Mouse (Mus musculus) limb, embryonic 15.5 days (tissue): ENCODE data around the gene Rwdd4a. TPM values are rescaled to one million over a fixed set of nuclear protein-coding genes. Genes with fewer than 3 reads are reported as not detected.

Experiments
- ATAC-seq: fragments of 200-750 bp; cut with Nextera tagmentation; 2 replicates; pipeline ENCODE4 v1.8.0; 2017; ENCODE audit warnings: low read depth, moderate TSS enrichment; ENCODE audit not compliant: insufficient number of reproducible peaks, low FRiP score, low TSS enrichment
- H3K27ac ChIP-seq: fragments of 300-500 bp; sonication (generic); 2 replicates; pipeline ENCODE4 v1.5.1; 2015; ENCODE audit warnings: moderate library complexity, mild to moderate bottlenecking, inconsistent platforms
- H3K27me3 ChIP-seq: fragments of 300-500 bp; sonication (generic); 2 replicates; pipeline ENCODE4 v1.6.1; 2015; ENCODE audit warnings: inconsistent platforms
- H3K36me3 ChIP-seq: fragments of 300-500 bp; sonication (generic); 2 replicates; pipeline ENCODE4 v1.6.1; 2015; ENCODE audit warnings: inconsistent platforms
- H3K4me1 ChIP-seq: fragments of 300-500 bp; sonication (generic); 2 replicates; pipeline ENCODE4 v1.6.1; 2015; ENCODE audit warnings: inconsistent platforms
- H3K4me2 ChIP-seq: fragments of 300-500 bp; sonication (generic); 2 replicates; pipeline ENCODE4 v1.6.1; 2015; ENCODE audit warnings: mild to moderate bottlenecking, inconsistent platforms
- H3K4me3 ChIP-seq: fragments of 300-500 bp; sonication (generic); 2 replicates; pipeline ENCODE4 v1.5.1; 2015; ENCODE audit warnings: mild to moderate bottlenecking, inconsistent platforms
- H3K9ac ChIP-seq: fragments of 300-500 bp; sonication (generic); 2 replicates; pipeline ENCODE4 v1.6.1; 2015; ENCODE audit warnings: inconsistent platforms
- H3K9me3 ChIP-seq: fragments of 300-500 bp; sonication (generic); 2 replicates; pipeline ENCODE4 v1.6.1; 2016; ENCODE audit warnings: inconsistent platforms
- WGBS: fragments of 180-500 bp; shearing (Covaris S2); methylation state at CpG from one replicate; pipeline ENCODE4 v1.1.7; 2015; 5-methylcytosine and 5-hydroxymethylcytosine counted together
- polyA plus RNA-seq: library from polyadenylated mRNA; unstranded; fragments of >200 nt; fragmentation: Nextera tagmentation; extraction: Ambion mirVana; gene quantifications from 2 replicates; pipeline ENCODE4 v1.2.1, GENCODE M21; 2015

Rwdd4a gene
- polyA plus RNA-seq, 1 experiment from 2014 or later = 35.2 TPM

- Histone ChIP-seq H3K4me3 (no peak overlapping the region), H3K9me3 (no peaks in the 10 kb centered on the region), H3K36me3 (peaks cover 62% of the 10 kb centered on the region), H3K27ac (no peak overlapping the region), H3K4me2 (no peak overlapping the region), H3K9ac (no peak overlapping the region), H3K4me1 (no peaks in the 10 kb centered on the region), H3K27me3 (no peaks in the 10 kb centered on the region)
- ATAC-seq = no peak
- whole genome bisulfite sequencing = 94% methylated on average over 16 of the region's 16 CpGs
Observed at GRCm38 (mm10) chr8:47542746-47543145, 9.3 kb downstream of the Rwdd4a start.

DNA sequence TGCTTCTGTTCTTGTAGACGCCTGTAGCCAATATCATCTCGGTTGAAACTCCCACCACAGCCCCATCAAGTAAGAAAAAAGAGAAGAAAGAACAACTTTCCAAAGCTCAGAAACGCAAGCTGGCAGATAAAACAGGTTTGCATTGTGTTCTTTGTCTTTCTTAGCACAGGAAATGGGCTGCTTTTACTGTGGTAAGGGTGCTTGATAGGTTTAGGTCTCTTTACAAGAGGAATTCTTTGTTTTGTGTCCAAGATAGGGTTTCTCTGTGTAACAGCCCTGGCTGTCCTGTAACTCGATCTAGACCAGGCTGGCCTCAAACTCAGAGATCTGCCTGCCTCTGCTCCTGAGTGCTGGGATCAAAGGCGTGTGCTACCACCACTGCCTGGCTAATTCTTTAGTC is 10.6 kb downstream of the Rwdd4a start:
- no peaks in the 10 kb centered on the region for H3K27me3 ChIP-seq
- no peaks in the 10 kb centered on the region for H3K9me3 ChIP-seq
- WGBS = 91% methylated on average over 5 of the region's 5 CpGs
- H3K36me3 ChIP-seq = peaks cover 64% of the 10 kb centered on the region
- ATAC-seq = no peak
- H3K4me2 ChIP-seq = no peak overlapping the region
- H3K9ac ChIP-seq = no peak overlapping the region
- H3K4me1 ChIP-seq = no peaks in the 10 kb centered on the region
- no peak overlapping the region for H3K4me3 ChIP-seq
- H3K27ac ChIP-seq = no peak overlapping the region

GRCm38 (mm10) chr8:47547102-47547501 is 13.6 kb downstream of the Rwdd4a start:
- Histone ChIP-seq H3K27ac (no peak overlapping the region), H3K4me2 (no peak overlapping the region), H3K36me3 (peaks cover 81% of the 10 kb centered on the region), H3K4me1 (no peaks in the 10 kb centered on the region), H3K4me3 (no peak overlapping the region), H3K9me3 (no peaks in the 10 kb centered on the region), H3K9ac (no peak overlapping the region), H3K27me3 (no peaks in the 10 kb centered on the region)
- 96% methylated on average over 10 of the region's 10 CpGs for WGBS
- ATAC-seq = no peak

GRCm38 (mm10) chr8:47553613-47554012 is 20.1 kb downstream of the Rwdd4a start:
- Histone ChIP-seq H3K4me1 (no peaks in the 10 kb centered on the region), H3K4me2 (no peak overlapping the region), H3K9me3 (no peaks in the 10 kb centered on the region), H3K9ac (no peak overlapping the region), H3K4me3 (no peak overlapping the region), H3K36me3 (peaks cover 27% of the 10 kb centered on the region), H3K27me3 (no peaks in the 10 kb centered on the region), H3K27ac (no peak overlapping the region)
- 87% methylated on average over 6 of the region's 6 CpGs for WGBS
- no peak for ATAC-seq

DNA sequence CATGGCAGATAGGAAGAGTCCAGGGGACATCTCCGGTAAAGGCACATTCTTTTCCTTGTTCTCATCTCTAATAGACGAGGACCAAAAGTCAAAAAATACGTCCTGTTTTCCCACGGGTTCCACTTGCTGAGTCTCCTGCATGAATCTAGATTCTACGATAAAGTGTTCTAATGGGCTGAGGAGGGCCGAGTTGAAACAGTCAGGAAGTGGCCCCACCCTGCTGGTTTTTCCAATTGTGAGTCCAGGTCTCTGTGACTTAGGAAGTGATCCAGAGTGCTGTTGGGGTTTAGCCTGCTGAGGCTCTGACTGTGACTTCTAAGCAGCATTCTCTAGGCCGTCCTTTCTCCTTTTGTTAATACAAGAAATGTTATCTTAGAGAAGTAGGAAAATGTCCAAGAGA is 23.0 kb downstream of the Rwdd4a start:
- H3K4me2 ChIP-seq = no peak overlapping the region
- H3K27ac ChIP-seq = no peak overlapping the region
- H3K4me1 ChIP-seq = no peaks in the 10 kb centered on the region
- peaks cover 1% of the 10 kb centered on the region; the same call in 1 of the 2 replicates for H3K36me3 ChIP-seq
- H3K9ac ChIP-seq = no peak overlapping the region
- WGBS = 76% methylated on average over 7 of the region's 7 CpGs
- no peak overlapping the region for H3K4me3 ChIP-seq
- no peaks in the 10 kb centered on the region for H3K27me3 ChIP-seq
- no peaks in the 10 kb centered on the region for H3K9me3 ChIP-seq
- no peak for ATAC-seq

GRCm38 (mm10) chr8:47558274-47558673 is 24.8 kb downstream of the Rwdd4a start:
- no peak overlapping the region for H3K9ac ChIP-seq
- no peaks in the 10 kb centered on the region for H3K9me3 ChIP-seq
- H3K27me3 ChIP-seq = no peaks in the 10 kb centered on the region
- ATAC-seq = no peak
- no peaks in the 10 kb centered on the region for H3K36me3 ChIP-seq
- H3K4me1 ChIP-seq = no peaks in the 10 kb centered on the region
- WGBS = 72% methylated on average over 7 of the region's 7 CpGs
- no peak overlapping the region for H3K4me3 ChIP-seq
- no peak overlapping the region for H3K4me2 ChIP-seq
- no peak overlapping the region for H3K27ac ChIP-seq

DNA sequence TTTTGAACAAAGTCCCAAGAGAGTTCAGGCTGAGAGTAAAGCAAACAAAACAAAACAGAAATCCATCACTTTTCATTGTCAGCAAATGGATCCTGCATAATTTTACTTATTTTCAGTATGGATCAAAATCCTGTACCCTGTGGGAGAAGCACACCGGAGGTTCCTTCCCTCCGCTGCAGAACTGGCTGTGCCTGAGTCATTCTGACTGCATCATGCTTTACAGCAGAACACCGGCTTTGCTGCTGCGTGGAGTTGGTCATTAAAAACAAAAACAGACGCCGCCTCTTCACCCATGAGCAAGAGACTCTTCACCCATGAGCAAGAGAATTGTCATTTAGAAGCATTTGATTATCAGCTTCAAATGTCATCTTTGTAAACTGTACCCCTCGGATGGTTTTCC is 27.3 kb downstream of the Rwdd4a start:
- no peaks in the 10 kb centered on the region for H3K27me3 ChIP-seq
- no peak overlapping the region for H3K4me3 ChIP-seq
- no peak overlapping the region for H3K27ac ChIP-seq
- H3K4me2 ChIP-seq = no peak overlapping the region
- no peaks in the 10 kb centered on the region for H3K4me1 ChIP-seq
- 82% methylated on average over 7 of the region's 7 CpGs for WGBS
- H3K9me3 ChIP-seq = no peaks in the 10 kb centered on the region
- no peak for ATAC-seq
- H3K9ac ChIP-seq = no peak overlapping the region
- H3K36me3 ChIP-seq = no peaks in the 10 kb centered on the region

DNA sequence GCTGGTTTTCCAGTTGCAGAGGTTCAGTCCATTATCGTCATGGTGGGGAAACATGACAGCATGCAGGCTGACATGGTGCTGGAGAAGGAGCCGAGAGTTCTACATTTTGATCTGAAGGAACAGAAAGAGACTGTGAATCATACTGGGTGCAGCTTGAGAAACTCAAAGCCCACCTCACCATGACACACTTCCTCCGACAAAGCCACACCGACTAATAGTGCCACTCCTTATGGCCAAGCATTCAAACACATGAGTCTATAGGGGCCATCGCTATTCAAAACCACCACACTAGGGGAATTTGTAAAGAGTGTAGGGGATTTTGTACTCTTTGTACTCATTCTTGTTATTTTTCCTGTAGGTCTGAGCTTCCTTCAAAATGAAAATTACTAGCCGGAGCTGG is 33.1 kb downstream of the Rwdd4a start:
- no peak overlapping the region for H3K9ac ChIP-seq
- H3K4me1 ChIP-seq = no peaks in the 10 kb centered on the region
- no peaks in the 10 kb centered on the region for H3K27me3 ChIP-seq
- H3K4me3 ChIP-seq = no peak overlapping the region
- H3K27ac ChIP-seq = no peak overlapping the region
- H3K9me3 ChIP-seq = no peaks in the 10 kb centered on the region
- WGBS = 92% methylated on average over 6 of the region's 6 CpGs
- no peak for ATAC-seq
- no peak overlapping the region for H3K4me2 ChIP-seq
- no peaks in the 10 kb centered on the region for H3K36me3 ChIP-seq

DNA sequence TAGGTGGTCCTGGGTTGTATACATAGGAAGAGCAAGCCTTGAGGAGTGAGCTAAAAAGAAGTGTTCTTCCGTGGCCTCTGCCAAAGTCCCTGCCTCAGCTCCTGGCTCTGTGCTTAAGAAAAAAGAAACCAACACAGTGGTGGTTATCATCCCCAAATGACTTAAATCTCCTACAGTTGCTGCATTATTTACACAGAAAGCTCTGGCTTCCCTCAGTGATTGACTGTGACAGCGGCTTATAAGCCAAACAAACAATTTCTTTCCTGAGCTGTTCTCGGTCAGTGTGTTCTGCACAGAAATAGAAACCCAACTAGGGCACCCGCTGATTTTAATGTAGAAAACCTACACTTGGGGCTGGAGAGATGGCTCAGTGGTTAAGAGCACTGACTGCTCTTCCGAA is 34.6 kb downstream of the Rwdd4a start:
- Histone ChIP-seq H3K36me3 (no peaks in the 10 kb centered on the region), H3K9me3 (no peaks in the 10 kb centered on the region), H3K9ac (no peak overlapping the region), H3K27ac (no peak overlapping the region), H3K4me1 (no peaks in the 10 kb centered on the region), H3K4me3 (no peak overlapping the region), H3K27me3 (no peaks in the 10 kb centered on the region), H3K4me2 (no peak overlapping the region)
- 83% methylated on average over 5 of the region's 5 CpGs for WGBS
- ATAC-seq = no peak

DNA sequence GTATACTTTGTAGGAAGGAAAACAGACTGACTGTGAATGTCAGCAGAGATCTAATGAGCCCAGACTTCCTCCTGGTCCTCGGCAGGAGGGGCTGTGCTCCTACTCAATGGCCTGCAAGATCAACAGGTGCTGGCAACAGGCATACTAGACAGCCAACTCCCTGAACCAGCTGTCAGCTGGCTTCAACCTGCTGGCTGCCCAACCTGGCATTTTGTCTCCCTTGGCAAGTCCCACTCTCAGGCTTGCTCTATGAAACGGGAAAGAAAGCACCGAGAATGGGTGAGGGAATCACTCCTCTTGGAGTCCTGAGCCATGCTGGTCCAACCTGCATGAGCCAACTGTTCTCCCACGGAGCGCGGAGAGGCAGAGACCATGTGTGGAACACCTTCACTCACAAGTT is 36.7 kb downstream of the Rwdd4a start:
- Histone ChIP-seq H3K9me3 (no peaks in the 10 kb centered on the region), H3K27ac (no peak overlapping the region), H3K36me3 (no peaks in the 10 kb centered on the region), H3K4me3 (no peak overlapping the region), H3K4me1 (no peaks in the 10 kb centered on the region), H3K9ac (no peak overlapping the region), H3K27me3 (no peaks in the 10 kb centered on the region), H3K4me2 (no peak overlapping the region)
- ATAC-seq = no peak
- WGBS = 79% methylated on average over 6 of the region's 6 CpGs

- no peak for ATAC-seq
- Histone ChIP-seq H3K9ac (no peak overlapping the region), H3K4me2 (no peak overlapping the region), H3K27me3 (no peaks in the 10 kb centered on the region), H3K4me3 (no peak overlapping the region), H3K4me1 (no peaks in the 10 kb centered on the region), H3K27ac (no peak overlapping the region), H3K36me3 (no peaks in the 10 kb centered on the region), H3K9me3 (no peaks in the 10 kb centered on the region)
- 85% methylated on average over 7 of the region's 7 CpGs for WGBS
Observed at GRCm38 (mm10) chr8:47573482-47573881, 40.0 kb downstream of the Rwdd4a start.

DNA sequence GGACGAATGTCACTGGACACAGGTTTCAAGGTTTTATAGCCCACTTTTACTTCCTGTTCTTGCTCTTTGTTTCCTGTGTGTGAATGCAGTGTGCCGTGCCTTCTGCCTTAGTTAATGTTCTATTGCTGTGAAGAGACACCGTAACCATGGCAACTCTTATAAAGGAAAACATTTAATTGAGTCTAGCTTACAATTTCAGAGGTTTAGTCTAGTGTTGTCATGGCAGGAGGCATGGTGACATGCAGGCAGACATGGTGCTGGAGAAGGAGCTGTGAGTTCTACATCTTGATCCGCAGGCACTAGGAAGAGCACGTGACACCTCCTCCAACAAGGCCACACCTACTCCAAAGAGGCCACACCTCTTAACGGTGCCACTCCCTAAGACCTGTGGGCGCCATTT is 48.0 kb downstream of the Rwdd4a start:
- H3K36me3 ChIP-seq = no peaks in the 10 kb centered on the region
- 80% methylated on average over 7 of the region's 7 CpGs for WGBS
- H3K27ac ChIP-seq = no peak overlapping the region

DNA sequence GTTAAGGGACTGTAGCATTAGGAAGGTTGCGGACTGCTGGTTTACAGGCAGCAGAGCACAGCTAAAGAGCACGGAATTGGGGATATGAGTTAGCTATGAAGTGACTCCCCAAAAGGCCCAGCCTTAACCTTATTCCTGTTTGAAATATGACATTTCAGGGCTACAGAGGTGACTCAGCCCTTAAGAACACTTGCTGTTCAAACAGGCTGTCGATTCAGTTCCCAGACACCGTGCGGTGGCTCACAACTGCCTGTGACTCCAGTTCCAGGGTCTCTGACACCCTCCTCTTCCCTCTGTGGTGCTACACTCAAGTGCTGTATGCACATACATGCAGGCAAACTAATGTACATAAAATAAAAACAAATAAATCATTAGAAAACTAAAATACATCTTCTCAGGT is 55.2 kb downstream of the Rwdd4a start:
- Histone ChIP-seq H3K4me3 (no peak overlapping the region), H3K4me2 (no peak overlapping the region), H3K27ac (no peak overlapping the region), H3K27me3 (no peaks in the 10 kb centered on the region), H3K36me3 (no peaks in the 10 kb centered on the region), H3K4me1 (no peaks in the 10 kb centered on the region), H3K9ac (no peak overlapping the region), H3K9me3 (no peaks in the 10 kb centered on the region)
- WGBS = 86% methylated on average over 5 of the region's 5 CpGs
- no peak for ATAC-seq

More for the DNA sequence above, 48.0 kb downstream of the Rwdd4a start:
- Histone ChIP-seq H3K4me2 (no peak overlapping the region), H3K4me1 (no peaks in the 10 kb centered on the region), H3K4me3 (no peak overlapping the region), H3K9me3 (no peaks in the 10 kb centered on the region), H3K9ac (no peak overlapping the region), H3K27me3 (no peaks in the 10 kb centered on the region)
- ATAC-seq = no peak
